Mouse (Mus musculus) bone marrow, adult 2 months (tissue): Measurements from ENCODE around the gene Brpf1.

Experiments used
- CTCF ChIP-seq: fragments of 200-500 bp; IDR thresholded peaks from 2 replicates; pipeline ENCODE4 v1.5.1; 2011; ENCODE audit warnings: low read length, control low read depth; ENCODE audit not compliant: control insufficient read depth, insufficient read depth
- POLR2A ChIP-seq: fragments of 200-500 bp; IDR thresholded peaks from 2 replicates; pipeline ENCODE4 v1.6.1; 2011; ENCODE audit warnings: low read depth, mild to moderate bottlenecking, control low read depth, low read length, borderline replicate concordance; ENCODE audit not compliant: control insufficient read depth

DNA sequence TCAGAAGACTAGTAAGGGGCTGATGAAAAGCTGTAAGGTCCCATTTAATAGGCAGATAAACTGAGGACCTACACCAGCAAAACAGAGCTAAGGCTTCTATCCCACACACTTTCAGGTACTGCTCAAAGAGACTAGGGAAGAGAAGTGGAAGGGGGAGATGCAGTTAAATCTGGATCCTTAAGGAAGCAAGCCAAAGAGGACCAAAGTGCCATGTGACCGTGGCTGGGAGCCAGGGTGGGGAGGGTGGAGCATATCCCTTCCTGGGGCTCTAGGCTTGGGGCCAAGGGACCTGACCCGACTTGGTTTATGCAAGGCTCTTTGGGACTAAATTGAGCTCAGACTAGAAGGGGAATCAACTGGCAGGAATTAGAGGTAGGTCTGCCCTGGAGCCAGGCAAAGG lies 37.4 kb downstream of the Brpf1 start:
- TF ChIP-seq POLR2A (no peak), CTCF (no peak)
